Mouse (Mus musculus) hindbrain, embryonic 11.5 days (tissue): ENCODE results near the gene Wfdc3. TPM values are rescaled to one million over a fixed set of nuclear protein-coding genes. Genes with fewer than 3 reads are reported as not detected.

Source experiments
- ATAC-seq: fragments of 200-750 bp; cut with Nextera tagmentation; 2 replicates; pipeline ENCODE4 v1.8.0; 2017; ENCODE audit warnings: mild to moderate bottlenecking, moderate TSS enrichment, moderate library complexity; ENCODE audit not compliant: low FRiP score
- DNase-seq: peaks from one replicate; pipeline ENCODE4 v3.0.0-alpha.2; 2015; ENCODE audit warnings: low spot score
- H3K27ac ChIP-seq: fragments of 300-500 bp; sonication (generic); 2 replicates; pipeline ENCODE4 v1.5.1; 2014; ENCODE audit warnings: mild to moderate bottlenecking, low read depth, low read length
- H3K27me3 ChIP-seq: fragments of 300-500 bp; sonication (generic); 2 replicates; pipeline ENCODE4 v1.6.1; 2014; ENCODE audit warnings: mild to moderate bottlenecking, low read length, moderate library complexity, mixed read lengths; ENCODE audit not compliant: control insufficient read depth, insufficient read depth
- H3K36me3 ChIP-seq: fragments of 300-500 bp; sonication (generic); 2 replicates; pipeline ENCODE4 v1.6.1; 2014; ENCODE audit warnings: mild to moderate bottlenecking, low read length, moderate library complexity, mixed read lengths; ENCODE audit not compliant: control insufficient read depth, insufficient read depth
- H3K4me1 ChIP-seq: fragments of 300-500 bp; sonication (generic); replicated peaks from 2 replicates; pipeline ENCODE4 v1.6.1; 2014; ENCODE audit warnings: low read length, mixed read lengths; ENCODE audit not compliant: control insufficient read depth, insufficient read depth
- H3K4me2 ChIP-seq: fragments of 300-500 bp; sonication (generic); replicated peaks from 2 replicates; pipeline ENCODE4 v1.6.1; 2014; ENCODE audit warnings: mild to moderate bottlenecking, low read depth, low read length
- H3K4me3 ChIP-seq: fragments of 300-500 bp; sonication (generic); 2 replicates; pipeline ENCODE4 v1.5.1; 2014; ENCODE audit warnings: low read depth, low read length
- H3K9ac ChIP-seq: fragments of 300-500 bp; sonication (generic); 2 replicates; pipeline ENCODE4 v1.6.1; 2014; ENCODE audit warnings: low read depth, low read length
- H3K9me3 ChIP-seq: fragments of 300-500 bp; sonication (generic); 2 replicates; pipeline ENCODE4 v1.6.1; 2016; ENCODE audit warnings: low read length; ENCODE audit not compliant: control insufficient read depth
- WGBS: fragments of 180-500 bp; shearing (Covaris S2); extraction: QIAGEN DNeasy Blood & Tissue Kit; methylation state at CpG from one replicate; pipeline ENCODE4 v1.1.7; 2014; 5-methylcytosine and 5-hydroxymethylcytosine counted together
- polyA plus RNA-seq: library from polyadenylated mRNA; unstranded; fragments of >200 nt; fragmentation: Nextera tagmentation; extraction: Ambion mirVana; gene quantifications from 2 replicates; pipeline ENCODE4 v1.2.1, GENCODE M21; 2014

Wfdc3 gene
- 0.53 and 1.0 TPM in 2 replicates for polyA plus RNA-seq

GRCm38 (mm10) chr2:164745843-164746479, at the start of gene Wfdc3, which contains the start of gene Dnttip1:
Gene Wfdc3 (minus strand): TSS chr2:164745931.
Gene Dnttip1 (plus strand): TSS chr2:164745983.
- Histone ChIP-seq H3K4me3 (peak within 1 kb of the TSS; percentile 77), H3K9me3 (no peaks in the 10 kb centered on the region), H3K4me1 (peaks cover 7% of the 10 kb centered on the region; the same call in 1 of the 2 replicates), H3K27me3 (no peaks in the 10 kb centered on the region), H3K36me3 (no peaks in the 10 kb centered on the region), H3K9ac (peak within 1 kb of the TSS; percentile 92), H3K27ac (peak within 1 kb of the TSS; percentile 53; the same call in 1 of the 2 replicates), H3K4me2 (peak within 1 kb of the TSS; percentile 77)
- under 1% methylated on average over 52 of the region's 70 CpGs for WGBS
- DNase-seq = peak; percentile 97
- peak; percentile 93 for ATAC-seq

- peak; percentile 86 for DNase-seq
- peak; percentile 53; the same call in 1 of the 2 replicates for ATAC-seq
- H3K4me1 ChIP-seq = no peaks in the 10 kb centered on the region
- no peak overlapping the region for H3K27ac ChIP-seq
- H3K9ac ChIP-seq = no peak overlapping the region
- 40% methylated on average over 5 of the region's 5 CpGs for WGBS
- no peak overlapping the region for H3K4me3 ChIP-seq
- H3K9me3 ChIP-seq = no peaks in the 10 kb centered on the region
- peaks cover 2% of the 10 kb centered on the region; the same call in 1 of the 2 replicates for H3K36me3 ChIP-seq
- H3K4me2 ChIP-seq = no peak overlapping the region
- H3K27me3 ChIP-seq = no peaks in the 10 kb centered on the region
Measured at GRCm38 (mm10) chr2:164794293-164794692, 48.6 kb upstream of the Wfdc3 start.

GRCm38 (mm10) chr2:164793772-164794171, 48.0 kb upstream of the Wfdc3 start:
- H3K4me2 ChIP-seq = no peak overlapping the region
- H3K27me3 ChIP-seq = no peaks in the 10 kb centered on the region
- 93% methylated on average over 2 of the region's 2 CpGs for WGBS
- DNase-seq (no peak), ATAC-seq (no peak)
- no peak overlapping the region for H3K27ac ChIP-seq
- H3K9ac ChIP-seq = no peak overlapping the region
- no peaks in the 10 kb centered on the region for H3K4me1 ChIP-seq
- H3K4me3 ChIP-seq = no peak overlapping the region
- H3K36me3 ChIP-seq = peaks cover 2% of the 10 kb centered on the region; the same call in 1 of the 2 replicates
- no peaks in the 10 kb centered on the region for H3K9me3 ChIP-seq

GRCm38 (mm10) chr2:164793236-164793635, 47.5 kb upstream of the Wfdc3 start:
- no peaks in the 10 kb centered on the region for H3K9me3 ChIP-seq
- DNase-seq (peak; percentile 70), ATAC-seq (no peak)
- H3K36me3 ChIP-seq = peaks cover 2% of the 10 kb centered on the region; the same call in 1 of the 2 replicates
- H3K9ac ChIP-seq = no peak overlapping the region
- no peak overlapping the region for H3K4me2 ChIP-seq
- no peaks in the 10 kb centered on the region for H3K4me1 ChIP-seq
- no peak overlapping the region for H3K27ac ChIP-seq
- H3K27me3 ChIP-seq = no peaks in the 10 kb centered on the region
- H3K4me3 ChIP-seq = no peak overlapping the region
- WGBS = 83% methylated on average over 3 of the region's 3 CpGs

DNA sequence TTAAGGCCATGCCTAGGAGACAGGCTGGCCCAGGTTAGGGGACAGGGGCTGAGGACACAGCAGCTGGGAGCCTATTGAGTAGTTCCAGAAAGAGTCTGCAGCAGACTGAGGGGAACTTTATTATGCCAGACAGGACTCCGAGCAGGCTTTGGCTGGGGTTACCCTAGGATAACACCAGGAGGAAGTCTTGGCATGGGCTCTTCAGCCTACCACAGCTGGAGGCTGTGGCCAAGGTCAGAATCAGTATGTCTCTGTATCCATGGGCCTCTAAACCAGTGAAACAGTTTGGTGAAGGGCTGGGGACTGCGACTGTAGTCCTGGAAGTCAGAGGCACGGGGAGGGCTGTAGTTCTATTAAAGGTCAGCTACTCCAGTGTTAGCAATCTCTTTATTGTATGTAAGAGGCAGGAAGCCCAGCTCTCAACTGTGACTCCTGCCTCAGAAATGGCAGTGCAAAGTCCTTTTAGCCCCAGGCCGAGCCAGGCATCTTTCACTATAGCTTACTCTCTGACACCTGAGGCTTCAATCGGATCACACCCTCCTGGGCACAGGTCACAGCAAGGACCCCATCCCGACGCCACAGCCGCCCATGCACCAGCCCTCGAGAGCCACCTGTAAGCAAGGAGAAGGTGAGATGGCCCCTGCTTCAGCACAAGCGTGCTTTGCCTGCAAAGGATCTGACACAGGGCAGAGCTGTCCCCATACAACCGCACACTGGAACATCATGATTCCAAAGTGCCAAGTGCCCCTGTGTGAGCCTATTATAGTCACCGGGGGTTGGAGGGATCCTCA, 46.9 kb upstream of the Wfdc3 start:
- H3K36me3 ChIP-seq = peaks cover 2% of the 10 kb centered on the region; the same call in 1 of the 2 replicates
- no peaks in the 10 kb centered on the region for H3K27me3 ChIP-seq
- 92% methylated on average over 12 of the region's 12 CpGs for WGBS
- no peak overlapping the region for H3K4me2 ChIP-seq
- DNase-seq (no peak), ATAC-seq (no peak)
- no peaks in the 10 kb centered on the region for H3K4me1 ChIP-seq
- no peak overlapping the region for H3K4me3 ChIP-seq
- no peaks in the 10 kb centered on the region for H3K9me3 ChIP-seq
- H3K9ac ChIP-seq = no peak overlapping the region
- H3K27ac ChIP-seq = no peak overlapping the region

GRCm38 (mm10) chr2:164791841-164792261, 46.1 kb upstream of the Wfdc3 start:
- H3K4me3 ChIP-seq = no peak overlapping the region
- ATAC-seq = no peak
- no peak overlapping the region for H3K9ac ChIP-seq
- no peak overlapping the region for H3K27ac ChIP-seq
- no peaks in the 10 kb centered on the region for H3K4me1 ChIP-seq
- 95% methylated on average over 18 of the region's 18 CpGs for WGBS
- DNase-seq = no peak
- peaks cover 2% of the 10 kb centered on the region; the same call in 1 of the 2 replicates for H3K36me3 ChIP-seq
- H3K9me3 ChIP-seq = no peaks in the 10 kb centered on the region
- no peak overlapping the region for H3K4me2 ChIP-seq
- no peaks in the 10 kb centered on the region for H3K27me3 ChIP-seq

DNA sequence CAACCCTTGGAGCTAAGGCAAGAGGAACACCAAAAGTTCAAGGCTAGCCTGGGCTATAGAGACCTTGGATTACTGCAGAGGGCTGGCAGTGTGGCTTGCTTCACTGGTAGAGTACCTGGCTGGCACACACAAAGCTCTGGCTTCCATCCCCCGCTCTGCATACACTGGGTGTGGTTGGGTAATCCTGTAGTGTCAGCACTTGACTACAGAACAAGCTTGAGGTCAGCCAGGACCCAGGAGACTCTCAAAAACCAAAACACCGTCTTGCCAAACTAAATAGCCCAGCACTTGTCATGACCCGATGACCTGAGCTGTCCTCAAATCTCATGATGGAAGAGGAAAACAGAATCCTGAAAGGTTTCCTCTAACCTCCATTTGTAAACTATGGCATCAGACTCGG, 44.7 kb upstream of the Wfdc3 start:
- ATAC-seq (no peak), DNase-seq (no peak)
- Histone ChIP-seq H3K36me3 (peaks cover 2% of the 10 kb centered on the region; the same call in 1 of the 2 replicates), H3K9me3 (no peaks in the 10 kb centered on the region), H3K4me2 (no peak overlapping the region), H3K27ac (no peak overlapping the region), H3K27me3 (no peaks in the 10 kb centered on the region), H3K4me3 (no peak overlapping the region), H3K4me1 (peaks cover 2% of the 10 kb centered on the region; the same call in 1 of the 2 replicates), H3K9ac (no peak overlapping the region)
- WGBS = 88% methylated on average over 4 of the region's 4 CpGs

DNA sequence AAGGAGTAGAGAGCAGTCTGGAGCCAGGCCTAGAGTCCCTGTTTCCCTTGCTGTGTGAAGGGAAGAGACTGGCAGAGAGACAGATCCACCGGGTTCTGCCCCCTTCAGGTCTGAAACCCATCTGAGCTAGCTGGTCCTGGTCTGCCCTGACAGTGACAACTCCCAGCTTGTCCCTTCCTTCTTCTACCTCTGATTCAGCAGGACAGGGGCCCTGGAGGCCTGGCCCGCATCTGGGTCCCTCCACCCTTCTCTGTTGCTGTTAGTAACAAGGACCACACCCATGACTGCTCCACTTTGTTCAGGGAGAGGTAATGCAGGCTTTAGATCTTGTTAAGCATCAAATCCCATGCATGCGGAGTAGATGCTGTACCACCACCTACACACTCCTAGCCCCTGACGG, 42.7 kb upstream of the Wfdc3 start:
- H3K36me3 ChIP-seq = no peaks in the 10 kb centered on the region
- no peaks in the 10 kb centered on the region for H3K9me3 ChIP-seq
- WGBS = 69% methylated on average over 4 of the region's 4 CpGs
- no peak overlapping the region for H3K4me3 ChIP-seq
- DNase-seq (no peak), ATAC-seq (no peak)
- no peak overlapping the region for H3K9ac ChIP-seq
- no peak overlapping the region for H3K4me2 ChIP-seq
- no peaks in the 10 kb centered on the region for H3K27me3 ChIP-seq
- H3K4me1 ChIP-seq = peaks cover 2% of the 10 kb centered on the region; the same call in 1 of the 2 replicates
- no peak overlapping the region for H3K27ac ChIP-seq
